Mouse (Mus musculus): ENCODE measurements around the gene Fyn.

The Fyn gene

DNA sequence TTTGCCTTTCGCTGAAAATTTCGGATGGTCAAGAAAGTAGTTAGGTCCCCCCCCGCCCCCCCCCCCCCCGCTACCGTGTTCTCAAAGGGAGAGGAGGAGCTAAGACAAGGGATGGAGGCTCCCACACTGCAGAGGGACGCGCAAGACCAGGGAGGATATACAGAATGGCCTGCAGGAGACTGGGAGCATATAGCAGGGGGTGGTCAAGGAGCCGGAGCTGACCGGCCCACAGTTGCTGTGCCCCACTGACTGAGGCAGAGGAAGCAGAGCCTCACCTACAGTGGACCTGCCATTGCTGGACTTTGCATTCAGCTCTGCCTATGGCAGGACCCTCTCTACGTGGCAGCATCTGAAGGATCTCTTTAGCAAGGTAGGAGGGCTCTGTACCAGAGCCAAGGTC lies 10.6 kb downstream of the Fyn start:
- no peak for DNase-seq

DNA sequence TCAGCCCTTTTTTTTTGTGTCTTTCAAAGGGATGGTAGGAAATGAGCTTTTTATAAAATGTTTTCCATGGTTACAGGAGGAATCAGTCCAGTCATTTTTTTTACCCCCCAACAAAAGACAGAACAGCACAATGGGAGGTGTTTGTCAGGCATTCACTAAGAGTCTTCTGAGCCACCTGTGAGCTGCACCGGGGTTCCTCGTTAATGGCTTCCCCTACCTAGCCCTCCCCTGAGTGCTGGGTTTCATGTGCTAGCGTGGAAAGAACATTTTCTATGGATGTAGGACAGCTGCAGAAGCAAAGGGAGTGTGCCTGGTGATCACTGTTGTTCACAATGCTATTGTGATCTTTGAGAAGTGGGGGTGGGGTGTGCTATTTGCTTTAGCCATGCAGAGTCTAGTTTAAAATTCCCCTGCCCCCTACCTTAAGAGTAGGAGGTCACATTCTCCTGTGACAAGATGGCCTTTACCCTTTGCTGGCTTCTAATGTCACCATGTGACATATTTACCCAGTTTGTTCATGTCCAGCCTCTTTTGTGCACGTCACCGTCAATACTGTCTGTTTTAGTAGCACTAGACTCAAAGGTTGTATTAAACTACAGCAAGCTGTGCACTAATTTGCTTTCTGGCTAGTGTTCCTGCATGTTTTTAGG lies 11.2 kb downstream of the Fyn start:
- no peak for DNase-seq

GRCm38 (mm10) chr10:39385259-39385658 lies 16.6 kb downstream of the Fyn start:
- DNase-seq = no peak

- no peak for DNase-seq
Measured at GRCm38 (mm10) chr10:39386203-39386602, 17.5 kb downstream of the Fyn start.

GRCm38 (mm10) chr10:39387024-39387423 lies 18.4 kb downstream of the Fyn start:
- DNase-seq = no peak

DNA sequence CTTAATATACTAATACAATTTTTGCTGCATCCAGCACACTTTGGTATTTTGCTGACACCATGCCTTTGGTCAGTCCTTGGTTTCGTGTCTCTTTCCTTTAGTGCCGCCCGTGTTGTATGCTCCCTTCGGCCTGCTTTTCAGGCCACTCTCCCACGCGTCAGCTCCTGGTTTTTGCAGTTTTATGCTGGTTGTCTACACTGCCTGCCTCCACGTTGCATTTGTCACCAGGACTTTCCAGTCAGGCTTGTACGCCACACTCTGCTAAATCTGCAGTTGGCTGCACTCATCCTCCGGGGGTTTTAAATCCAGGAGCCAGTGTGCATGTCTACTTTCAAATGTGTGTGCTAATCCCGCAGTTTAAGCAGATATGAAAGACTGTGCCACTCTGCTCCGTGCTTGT lies 18.9 kb downstream of the Fyn start:
- peak in 1 of 2 experiments; percentile 8 for DNase-seq

- no peak for DNase-seq
Measured at GRCm38 (mm10) chr10:39388144-39388543, 19.5 kb downstream of the Fyn start.

GRCm38 (mm10) chr10:39389451-39389891 lies 20.8 kb downstream of the Fyn start:
- DNase-seq = peak; percentile 56 to 70

DNA sequence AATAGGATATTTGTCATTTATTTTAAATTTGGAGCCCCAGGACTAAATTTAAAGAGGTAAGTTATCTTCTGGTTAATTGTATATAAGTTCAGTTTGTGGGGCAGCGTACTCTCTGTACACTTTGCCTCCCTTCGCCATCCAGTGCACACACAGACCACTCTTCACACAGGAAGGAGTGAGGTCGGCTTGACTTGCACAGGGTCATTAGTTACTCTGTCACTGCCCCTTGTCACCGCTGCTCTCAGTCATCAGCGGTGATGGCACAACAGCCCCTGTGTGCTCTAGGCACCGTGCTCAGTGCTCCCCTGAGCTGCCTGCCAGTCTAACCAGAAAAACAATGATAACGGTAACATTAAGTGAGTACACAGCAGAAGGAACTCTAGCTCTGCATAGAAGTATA lies 21.9 kb downstream of the Fyn start:
- no peak for DNase-seq

GRCm38 (mm10) chr10:39392900-39393483 lies 24.3 kb downstream of the Fyn start:
- no peak for DNase-seq

- DNase-seq = no peak
Measured at GRCm38 (mm10) chr10:39395544-39395943, 26.9 kb downstream of the Fyn start.

DNA sequence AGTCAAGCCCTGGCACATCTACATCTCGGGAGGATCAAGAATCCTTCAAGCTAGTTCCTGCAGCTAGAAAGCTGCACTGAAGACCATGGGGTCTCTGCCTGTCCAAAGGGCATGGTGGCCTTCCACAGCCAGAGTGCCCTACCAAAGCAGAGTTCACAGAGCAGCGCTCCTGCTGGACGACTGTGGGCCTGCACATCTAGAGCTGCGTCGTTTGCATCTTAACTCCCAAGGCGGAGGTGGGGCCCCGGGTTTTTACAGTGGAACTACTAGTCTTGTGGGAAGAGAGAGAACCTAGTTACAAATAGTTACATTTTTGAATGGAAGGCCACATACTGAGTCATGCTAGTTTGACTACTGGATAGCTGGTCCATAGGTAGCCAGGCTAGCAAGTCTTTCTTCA lies 30.3 kb downstream of the Fyn start:
- DNase-seq = no peak

DNA sequence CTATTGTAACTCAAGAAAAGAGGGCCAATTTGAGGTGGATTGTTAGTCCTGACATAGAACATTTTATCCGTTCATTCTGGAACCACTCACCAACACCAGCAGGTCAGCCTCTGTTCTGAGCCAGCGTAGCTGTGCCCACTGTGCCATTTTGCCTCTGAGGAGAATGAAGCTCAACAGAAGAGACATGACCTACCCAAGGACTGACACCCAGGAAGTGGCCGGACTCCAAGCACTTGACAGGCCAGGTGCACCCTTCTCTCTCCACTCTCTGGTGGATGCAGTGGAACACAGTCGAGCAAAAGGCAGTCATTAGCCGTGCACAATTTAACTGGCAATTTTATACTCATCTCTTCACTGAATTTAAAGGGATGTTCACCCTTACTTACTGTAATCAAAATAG lies 31.5 kb downstream of the Fyn start:
- peak in 1 of 2 experiments; percentile 30 for DNase-seq

- no peak for DNase-seq
Measured at GRCm38 (mm10) chr10:39402487-39402886, 33.8 kb downstream of the Fyn start.

GRCm38 (mm10) chr10:39403706-39404105 lies 35.1 kb downstream of the Fyn start:
- DNase-seq = peak; percentile 79 to 81

DNA sequence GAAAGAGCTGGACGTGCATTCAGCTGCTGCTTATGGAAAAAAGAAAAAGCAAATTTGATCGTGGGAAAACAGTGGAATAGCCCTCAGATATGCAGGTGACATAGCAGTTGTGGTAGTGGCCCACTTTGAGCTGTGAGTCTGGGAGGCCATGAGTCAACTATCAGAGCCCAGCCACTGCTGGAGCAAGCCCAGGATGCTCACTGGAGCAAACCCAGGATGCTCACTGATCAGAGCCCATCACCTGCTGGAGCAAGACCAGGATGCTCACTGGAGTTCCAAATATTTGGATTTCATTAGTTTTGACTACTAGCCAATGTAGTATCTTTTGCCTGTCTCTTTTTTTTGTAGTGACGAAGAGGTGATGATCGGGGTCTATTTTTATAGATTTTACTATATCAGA lies 35.5 kb downstream of the Fyn start:
- DNase-seq = peak; percentile 76 to 78

DNA sequence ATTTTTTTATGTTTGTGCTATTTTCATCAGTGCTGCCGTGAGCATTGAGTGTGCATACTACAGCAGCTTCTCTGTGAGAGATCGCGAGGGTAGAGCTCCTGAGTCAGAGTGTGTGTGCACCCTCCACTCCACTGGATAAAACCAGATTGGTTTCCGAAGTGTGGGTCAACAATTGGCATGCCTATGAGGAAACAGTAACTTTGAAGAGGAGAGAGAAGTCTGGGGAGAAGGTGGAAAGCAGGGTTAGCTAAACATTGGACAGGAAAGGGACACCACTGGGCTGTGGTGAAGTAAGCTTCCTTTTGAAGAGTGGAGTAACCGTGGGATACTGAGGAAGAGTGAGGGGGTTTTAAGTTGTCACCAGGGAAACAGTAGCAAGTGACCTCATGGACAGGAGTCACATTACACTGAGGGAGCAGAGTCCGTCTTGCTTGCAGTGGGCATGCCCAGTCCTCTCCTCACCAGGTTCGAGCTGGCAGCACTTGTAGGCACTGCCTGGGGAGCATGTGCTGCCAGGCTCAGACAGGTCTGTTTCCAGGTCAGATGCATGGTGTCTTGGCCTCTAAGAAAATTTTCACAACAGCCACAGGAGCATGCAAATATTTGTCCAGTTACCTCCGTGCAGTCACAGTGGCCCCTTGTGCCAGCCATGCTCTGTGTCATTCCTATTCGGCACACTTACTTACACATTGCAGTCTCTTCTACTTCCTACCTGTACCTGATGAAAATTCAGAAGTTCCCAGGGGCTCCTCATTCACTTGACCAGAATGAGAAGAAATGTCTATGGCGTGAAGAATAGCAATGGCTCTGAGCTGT lies 37.5 kb downstream of the Fyn start:
- no peak for DNase-seq

GRCm38 (mm10) chr10:39406798-39407189 lies 38.1 kb downstream of the Fyn start:
- no peak for DNase-seq

DNA sequence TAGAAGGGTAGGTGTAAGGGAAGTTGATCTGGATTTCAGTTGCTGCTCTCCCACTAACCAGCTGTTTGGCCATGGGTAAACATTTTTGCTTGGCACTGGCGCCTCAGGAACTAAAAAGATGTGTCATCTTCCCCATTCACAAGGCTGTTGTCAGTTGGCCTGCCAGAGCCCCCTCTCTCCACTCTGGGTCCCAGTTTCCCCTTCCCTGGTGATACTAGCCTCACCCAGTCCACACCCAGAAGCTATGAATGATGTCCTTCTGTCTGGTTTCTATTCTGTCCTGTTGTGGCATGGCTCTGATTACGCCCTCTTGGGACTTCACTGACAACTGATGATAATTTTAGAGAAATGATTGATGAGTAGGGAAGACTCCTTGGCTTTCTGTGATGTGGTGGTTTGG lies 38.9 kb downstream of the Fyn start:
- no peak for DNase-seq

DNA sequence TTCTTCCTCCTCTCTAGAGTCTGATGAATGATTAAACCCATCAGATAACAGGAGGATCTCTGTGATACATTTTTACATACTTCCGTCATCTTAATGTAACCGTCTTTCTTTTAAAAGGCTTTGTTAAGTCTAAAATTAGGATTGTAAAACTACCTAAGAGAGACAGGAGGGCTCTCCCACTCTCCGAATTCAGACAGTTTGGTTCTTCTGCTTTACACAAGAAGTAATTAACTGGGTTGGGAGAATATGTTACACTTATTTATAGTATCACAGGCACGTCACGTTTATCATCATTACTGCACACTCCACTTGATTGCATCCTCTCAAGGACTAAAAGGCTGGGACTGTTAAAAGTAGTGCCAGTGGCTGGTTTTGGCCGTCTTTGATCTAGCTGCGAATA lies 40.9 kb downstream of the Fyn start:
- no peak for DNase-seq

DNA sequence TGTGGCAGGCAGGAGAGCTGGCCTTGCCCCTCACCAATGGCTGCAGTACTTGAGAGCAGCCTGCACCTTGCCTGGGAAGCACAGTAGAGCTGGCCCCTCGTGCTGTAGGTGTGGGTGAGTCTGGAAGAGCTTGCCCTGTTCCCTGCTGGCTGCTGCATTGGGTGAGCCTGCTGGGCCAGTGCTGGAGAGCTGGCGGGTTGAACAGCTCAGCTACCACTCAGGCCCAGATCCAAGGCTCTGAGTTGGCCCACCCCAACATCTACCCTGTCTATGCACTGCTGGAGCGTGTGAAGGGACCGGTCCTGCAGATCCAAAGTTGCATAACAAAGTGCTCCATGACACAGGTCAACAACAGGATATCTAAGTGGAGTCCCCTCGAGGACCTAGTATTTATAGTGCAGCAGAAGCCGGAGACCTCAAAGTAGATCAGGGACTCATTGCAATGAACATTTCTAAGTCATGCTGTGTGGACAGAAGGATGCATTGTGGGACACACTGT lies 41.5 kb downstream of the Fyn start:
- DNase-seq = no peak

DNA sequence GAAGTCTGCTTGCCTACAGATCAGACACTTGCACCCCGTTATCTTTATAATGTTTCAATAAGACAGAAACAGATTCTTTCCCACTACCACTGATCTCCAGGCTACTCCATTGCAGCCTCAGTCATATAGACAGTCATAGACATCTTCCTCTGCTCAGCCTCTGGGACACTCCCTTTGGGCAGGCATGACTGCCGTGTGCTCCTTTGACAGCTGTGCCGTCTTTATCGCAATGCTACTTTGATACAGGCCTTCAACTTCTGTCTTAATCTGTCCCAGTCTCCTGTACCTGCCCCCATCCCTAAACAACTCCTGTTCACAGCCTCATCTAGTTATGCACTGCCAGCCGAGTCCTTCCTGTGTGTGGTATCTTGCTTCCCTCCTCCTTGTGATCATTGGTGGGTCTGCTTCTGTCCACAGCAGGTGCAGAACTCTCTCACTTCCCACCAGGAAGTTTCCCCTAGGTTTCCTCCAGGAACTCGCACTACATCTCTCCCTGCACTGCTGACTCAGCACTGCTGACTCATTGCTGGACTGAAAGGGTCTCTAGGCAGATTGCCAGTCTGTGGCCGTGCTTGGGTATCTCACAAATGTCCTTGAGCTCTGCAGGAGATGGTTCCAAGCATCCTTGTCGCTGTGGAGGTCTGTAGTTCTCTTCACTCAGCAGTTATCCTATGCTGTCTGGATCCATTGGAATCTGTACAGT lies 43.4 kb downstream of the Fyn start:
- DNase-seq = peak; percentile 54 to 55
